Mouse (Mus musculus) small intestine, adult 2 months (tissue): Measurements from ENCODE around the gene Atg9b. TPM values are rescaled to one million over a fixed set of nuclear protein-coding genes. Genes with fewer than 3 reads are reported as not detected.
"Not testable (repeated sequence)": the region's sequence is repeated elsewhere in the genome, so short reads cannot be mapped to it uniquely, and the experiment has no call there.

Source experiments
- H3K27ac ChIP-seq: fragments of 200-500 bp; 2 replicates; pipeline ENCODE4 v1.5.1; 2012; ENCODE audit warnings: low read depth, low read length, control low read depth, inconsistent platforms; ENCODE audit not compliant: insufficient read depth
- H3K27me3 ChIP-seq: fragments of 200-500 bp; 2 replicates; pipeline ENCODE4 v1.6.1; 2012; ENCODE audit warnings: mild to moderate bottlenecking, moderate library complexity, low read length, inconsistent platforms; ENCODE audit not compliant: control insufficient read depth, insufficient read depth
- H3K36me3 ChIP-seq: fragments of 200-500 bp; 2 replicates; pipeline ENCODE4 v1.6.1; 2012; ENCODE audit warnings: mild to moderate bottlenecking, low read length, control low read depth, inconsistent platforms; ENCODE audit not compliant: control insufficient read depth, insufficient read depth
- H3K4me1 ChIP-seq: fragments of 200-500 bp; 2 replicates; pipeline ENCODE4 v1.6.1; 2012; ENCODE audit warnings: low read length, inconsistent platforms, mixed read lengths; ENCODE audit not compliant: control insufficient read depth, insufficient read depth, insufficient read length
- H3K4me3 ChIP-seq: fragments of 200-500 bp; 2 replicates; pipeline ENCODE4 v1.5.1; 2012; ENCODE audit warnings: low read depth, mild to moderate bottlenecking, control low read depth, inconsistent platforms, low read length, moderate library complexity
- CTCF ChIP-seq: fragments of 200-500 bp; IDR thresholded peaks from 2 replicates; pipeline ENCODE4 v1.5.1; 2012; ENCODE audit warnings: low read depth, mild to moderate bottlenecking, control low read depth, inconsistent platforms, low read length, moderate library complexity, mixed read lengths; ENCODE audit not compliant: insufficient replicate concordance, insufficient read length; ENCODE audit errors: extremely low read depth
- POLR2A ChIP-seq: fragments of 200-500 bp; IDR thresholded peaks from 2 replicates; pipeline ENCODE4 v1.6.1; 2012; ENCODE audit warnings: low read depth, mild to moderate bottlenecking, control low read depth, inconsistent platforms, low read length, moderate library complexity
- WGBS: fragments of 180-500 bp; shearing (Covaris S2); methylation state at CpG from one replicate; pipeline ENCODE4 v1.1.7; 2018; 5-methylcytosine and 5-hydroxymethylcytosine counted together
- polyA plus RNA-seq: library from polyadenylated mRNA; depleted of rRNA; stranded (reverse); fragments of >200 nt; gene quantifications from 2 replicates; pipeline ENCODE4 v1.2.3, GENCODE M21; 2012

The Atg9b gene
- polyA plus RNA-seq, 1 experiment: 0.43 TPM

DNA sequence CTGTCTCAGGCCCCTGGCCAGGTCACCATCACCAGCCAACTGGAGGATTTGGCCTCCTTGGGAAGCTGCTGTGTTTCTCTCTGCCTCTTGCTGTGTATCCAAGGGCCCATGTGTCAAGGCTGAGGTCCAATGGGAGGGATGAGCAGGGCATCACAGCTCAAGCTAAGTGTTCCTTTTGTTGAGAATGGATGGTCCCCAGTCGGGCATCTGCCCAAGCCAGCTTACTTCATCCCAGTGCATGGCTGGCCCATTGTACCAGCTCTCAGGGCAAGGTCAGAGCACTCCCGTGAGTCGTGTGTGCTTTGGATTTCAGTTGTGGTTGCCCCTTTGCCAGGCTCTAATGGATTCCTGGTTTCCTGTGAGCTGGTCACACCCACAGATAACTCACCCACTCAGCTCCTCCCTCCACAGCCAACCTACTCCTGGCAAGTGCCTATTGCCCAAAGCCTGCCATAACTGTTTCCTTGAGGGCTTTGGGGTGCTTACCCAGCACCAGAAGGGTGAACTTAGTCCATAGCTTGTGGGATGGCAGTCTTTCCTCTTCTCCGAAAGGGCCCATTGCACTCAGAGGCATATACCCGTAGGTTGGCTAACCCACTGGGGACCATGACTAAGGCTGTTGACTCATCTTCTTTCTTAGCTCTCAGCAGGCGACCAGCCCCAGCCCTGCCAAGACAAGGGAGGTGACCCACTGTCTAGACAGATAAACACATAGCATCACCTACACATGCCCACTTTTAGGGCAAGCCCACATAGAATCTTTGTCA, 12.8 kb upstream of the Atg9b start:
- H3K27me3 ChIP-seq: no peaks in the 10 kb centered on the region
- no peak overlapping the region for H3K27ac ChIP-seq
- no peak overlapping the region for H3K4me3 ChIP-seq
- H3K36me3 ChIP-seq: peaks cover 40% of the 10 kb centered on the region
- 75% methylated on average over 6 of the region's 6 CpGs for WGBS
- TF ChIP-seq POLR2A: no peak
- TF ChIP-seq CTCF: no peak
- no peaks in the 10 kb centered on the region for H3K4me1 ChIP-seq

DNA sequence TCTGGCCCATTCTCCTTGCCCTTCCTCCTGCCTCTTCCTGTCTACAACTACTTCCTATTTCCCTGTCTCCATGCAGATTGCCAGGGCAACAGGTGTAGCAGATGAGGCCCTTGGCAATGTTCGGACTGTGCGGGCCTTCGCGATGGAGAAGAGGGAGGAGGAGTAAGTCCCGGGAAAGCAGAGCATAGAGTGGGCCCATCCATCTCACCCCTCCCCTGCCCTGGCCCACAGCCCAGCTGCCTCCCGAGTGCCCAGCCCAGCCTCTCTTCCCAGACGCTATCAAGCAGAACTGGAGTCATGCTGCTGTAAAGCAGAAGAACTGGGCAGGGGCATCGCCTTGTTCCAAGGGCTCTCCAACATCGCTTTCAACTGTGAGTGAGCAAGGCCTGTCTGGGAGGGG, 10.0 kb upstream of the Atg9b start:
- H3K36me3 ChIP-seq: peaks cover 27% of the 10 kb centered on the region
- H3K27ac ChIP-seq: no peak overlapping the region
- no peaks in the 10 kb centered on the region for H3K27me3 ChIP-seq
- 73% methylated on average over 9 of the region's 9 CpGs for WGBS
- no peak overlapping the region for H3K4me3 ChIP-seq
- H3K4me1 ChIP-seq: no peaks in the 10 kb centered on the region
- TF ChIP-seq CTCF (no peak), POLR2A (no peak)

DNA sequence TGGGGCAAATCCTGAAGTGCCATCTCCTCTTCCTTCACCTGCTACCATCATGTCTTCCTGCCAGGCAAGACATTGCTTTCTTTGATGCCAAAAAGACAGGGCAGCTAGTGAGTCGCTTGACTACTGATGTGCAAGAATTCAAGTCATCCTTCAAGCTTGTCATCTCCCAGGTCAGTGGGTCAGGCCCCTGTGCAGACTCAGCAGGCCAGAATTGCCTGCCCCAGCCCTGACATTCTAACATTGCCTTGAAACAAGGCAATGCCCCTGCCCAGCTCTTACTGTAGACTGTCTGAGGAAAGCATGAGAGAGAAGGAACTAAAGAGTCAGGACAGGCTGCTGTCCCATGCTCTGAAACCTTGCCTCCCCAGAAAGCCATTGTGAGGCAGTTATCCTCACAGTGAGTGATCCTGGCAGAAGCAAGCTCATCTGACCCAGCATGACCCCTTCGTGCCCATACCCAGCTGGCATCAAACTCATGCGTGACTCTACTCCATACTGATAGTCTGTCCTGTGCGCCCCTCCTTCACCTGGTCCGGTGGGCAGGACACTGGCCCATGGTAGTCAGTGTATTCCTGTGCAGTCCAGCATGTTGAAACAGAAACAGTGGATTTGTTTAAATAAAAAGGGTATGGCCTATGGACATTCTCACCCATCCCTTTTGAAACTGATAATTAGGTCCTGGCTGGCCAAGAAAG, 9.1 kb upstream of the Atg9b start:
- Histone ChIP-seq H3K4me3 (no peak overlapping the region), H3K36me3 (peaks cover 27% of the 10 kb centered on the region), H3K27me3 (no peaks in the 10 kb centered on the region), H3K4me1 (no peaks in the 10 kb centered on the region), H3K27ac (no peak overlapping the region)
- TF ChIP-seq POLR2A (no peak), CTCF (no peak)
- WGBS: 91% methylated on average over 5 of the region's 5 CpGs

DNA sequence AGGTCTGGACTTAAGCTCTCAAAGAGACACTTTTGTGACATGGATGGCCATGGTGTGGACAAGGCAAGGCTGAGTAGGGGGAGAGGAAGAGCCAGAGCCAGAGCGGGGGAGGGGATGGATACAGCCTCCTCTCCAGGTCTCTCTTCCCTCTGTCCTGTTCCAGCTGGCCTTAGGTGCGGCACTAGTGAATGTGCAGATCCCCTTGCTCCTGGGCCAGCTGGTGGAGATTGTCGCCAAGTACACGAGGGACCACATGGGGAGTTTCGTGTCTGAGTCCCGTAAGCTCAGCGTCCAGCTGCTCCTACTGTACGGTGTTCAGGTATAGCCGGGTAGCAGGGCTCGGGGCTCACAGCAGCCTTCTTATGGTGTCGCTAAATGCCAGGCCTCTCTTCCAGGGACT, 8.4 kb upstream of the Atg9b start:
- Histone ChIP-seq H3K4me1 (no peaks in the 10 kb centered on the region), H3K27me3 (no peaks in the 10 kb centered on the region), H3K4me3 (no peak overlapping the region), H3K36me3 (peaks cover 27% of the 10 kb centered on the region), H3K27ac (no peak overlapping the region)
- TF ChIP-seq POLR2A (no peak), CTCF (no peak)
- 94% methylated on average over 11 of the region's 11 CpGs for WGBS

DNA sequence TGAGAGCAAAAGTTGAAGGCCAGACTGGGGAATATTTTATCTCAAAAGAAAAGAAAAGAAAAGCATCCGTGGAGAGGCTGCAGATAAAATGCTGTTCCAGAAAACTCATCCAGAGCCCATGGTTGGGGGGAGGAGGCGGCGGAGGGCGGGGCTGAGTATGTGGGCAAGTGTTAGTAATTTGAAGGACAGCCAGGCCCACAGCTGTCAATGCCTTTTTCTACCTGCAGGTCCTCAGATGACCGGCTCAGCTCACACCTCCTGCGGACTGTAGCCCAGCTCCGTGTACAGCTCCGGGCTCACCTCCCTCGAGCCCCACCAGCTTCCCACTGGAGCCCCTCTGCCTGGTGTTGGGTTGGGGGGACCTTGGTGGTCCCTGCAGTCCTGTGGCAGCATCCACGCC, 7.7 kb upstream of the Atg9b start:
- TF ChIP-seq CTCF: no peak
- no peak for TF ChIP-seq POLR2A
- 92% methylated on average over 10 of the region's 10 CpGs for WGBS
- Histone ChIP-seq H3K36me3 (peaks cover 27% of the 10 kb centered on the region), H3K4me1 (no peaks in the 10 kb centered on the region), H3K4me3 (no peak overlapping the region), H3K27ac (no peak overlapping the region), H3K27me3 (no peaks in the 10 kb centered on the region)

DNA sequence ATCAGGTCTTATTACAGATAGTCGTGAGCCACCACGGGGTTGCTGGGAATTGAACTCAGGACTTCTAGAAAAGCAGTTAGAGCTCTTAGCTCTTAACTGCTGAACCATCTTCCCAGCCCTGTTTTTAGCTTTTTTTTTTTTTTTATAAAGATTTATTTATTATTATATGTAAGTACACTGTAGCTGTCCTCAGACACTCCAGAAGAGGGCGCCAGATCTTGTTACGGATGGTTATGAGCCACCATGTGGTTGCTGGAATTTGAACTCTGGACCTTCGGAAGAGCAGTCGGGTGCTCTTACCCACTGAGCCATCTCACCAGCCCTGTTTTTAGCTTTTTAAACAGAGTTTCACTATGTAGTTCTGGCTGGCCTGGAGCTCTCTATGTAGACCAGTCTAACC, 4.3 kb upstream of the Atg9b start:
- H3K27ac ChIP-seq, H3K4me3 ChIP-seq, H3K36me3 ChIP-seq, H3K4me1 ChIP-seq, H3K27me3 ChIP-seq: not testable (repeated sequence)
- WGBS: 68% methylated on average over 6 of the region's 6 CpGs

DNA sequence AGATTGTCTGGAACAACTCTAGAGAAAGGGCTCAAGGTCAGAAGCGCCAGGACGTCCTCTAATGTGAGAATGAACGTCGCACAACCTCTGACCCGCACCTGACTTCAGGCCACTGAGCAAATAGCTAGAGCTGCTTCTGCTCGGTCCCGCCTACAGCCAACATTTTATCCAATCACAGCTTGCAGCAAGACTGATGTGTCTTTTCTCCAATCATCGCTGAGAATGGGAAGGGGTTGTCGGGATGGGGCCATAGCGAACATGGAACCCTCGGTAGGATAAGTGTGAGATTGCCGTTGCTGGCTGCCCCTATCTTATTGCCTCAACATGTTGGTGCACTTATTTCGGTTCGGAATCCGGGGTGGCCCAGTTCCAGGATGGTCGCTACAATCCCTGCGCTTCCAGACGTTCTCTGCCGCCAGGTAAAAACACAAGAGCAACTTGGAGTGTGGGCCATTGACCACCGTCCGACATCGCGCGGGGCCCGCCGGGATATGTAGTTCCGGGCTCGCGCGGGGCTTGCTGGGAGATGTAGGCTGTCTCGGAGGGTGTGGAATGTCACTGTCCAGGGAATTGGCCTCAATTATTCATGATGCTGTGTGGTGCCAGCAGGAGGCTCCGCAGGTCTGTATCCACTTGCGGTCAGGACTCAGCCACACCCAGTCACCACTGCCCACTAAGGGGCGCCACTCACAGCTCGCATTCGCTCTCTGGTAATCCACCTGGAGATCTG, 2.4 kb upstream of the Atg9b start:
- no peaks in the 10 kb centered on the region for H3K36me3 ChIP-seq
- no peaks in the 10 kb centered on the region for H3K27me3 ChIP-seq
- 1% methylated on average over 36 of the region's 36 CpGs for WGBS
- TF ChIP-seq CTCF: peak; percentile 74; the same call in 1 of the 2 replicates
- peak; percentile 49 for TF ChIP-seq POLR2A
- peaks cover 7% of the 10 kb centered on the region; the same call in 1 of the 2 replicates for H3K4me1 ChIP-seq
- peak overlapping the region; percentile 89 for H3K27ac ChIP-seq
- peak overlapping the region; percentile 71 for H3K4me3 ChIP-seq
